Mouse (Mus musculus) lung, adult 10 weeks (tissue): ENCODE measurements around the gene Gm8922. TPM values are rescaled to one million over a fixed set of nuclear protein-coding genes. Genes with fewer than 3 reads are reported as not detected.

Experiments
- polyA plus RNA-seq: library from polyadenylated mRNA; stranded (reverse); fragments of 350-450 nt; fragmentation: Illumina TruSeq; extraction: RNeasy Lipid Tissue Mini Kit (QIAGEN cat#74804); gene quantifications from one replicate; pipeline ENCODE4 v1.2.3, GENCODE M21; 2014; ENCODE audit warnings: low read depth, low replicate concordance; ENCODE audit not compliant: insufficient read depth

The Gm8922 gene
- not detected for polyA plus RNA-seq

DNA sequence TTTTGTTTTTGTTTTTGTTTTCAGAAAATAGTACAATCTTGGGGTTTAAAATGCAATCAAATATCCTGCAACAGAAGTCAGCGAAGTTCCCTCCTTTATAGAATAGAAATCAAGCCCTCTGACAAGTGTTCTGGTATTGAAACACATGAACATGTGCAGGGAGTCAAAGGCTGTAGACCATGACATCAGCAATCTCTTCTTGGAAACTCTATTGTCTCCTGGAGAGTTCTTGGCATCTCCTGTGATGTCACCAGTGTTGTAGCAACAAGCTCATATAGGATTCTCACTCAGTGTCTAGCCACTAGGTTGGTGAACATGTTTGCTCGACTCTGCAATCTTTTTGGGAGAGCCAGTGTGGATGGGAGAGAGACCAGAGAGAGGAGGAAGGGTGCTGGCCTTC is at the start of gene Gm8922:
Gene Gm8922, plus strand, starts transcription at position 301 of the 400 bp plus-strand sequence.

Other genes with a start within 250 kb of the Gm8922 start
- gene Gm8906, start 179.3 kb upstream of the Gm8922 start, polyA plus RNA-seq = not detected
- gene Gm6460, start 87.0 kb upstream of the Gm8922 start, polyA plus RNA-seq = not detected
- not detected for gene Gm8926, start 88.6 kb downstream of the Gm8922 start, polyA plus RNA-seq
- not detected for gene Gm6465, start 163.6 kb downstream of the Gm8922 start, polyA plus RNA-seq
- gene 4933402N22Rik, start 236.1 kb downstream of the Gm8922 start, polyA plus RNA-seq = not detected